Mouse (Mus musculus): ENCODE measurements around the gene Cblb.
A peak's percentile ranks its signal among the peaks of the same experiment; 100 is the strongest.

Gene Cblb

DNA sequence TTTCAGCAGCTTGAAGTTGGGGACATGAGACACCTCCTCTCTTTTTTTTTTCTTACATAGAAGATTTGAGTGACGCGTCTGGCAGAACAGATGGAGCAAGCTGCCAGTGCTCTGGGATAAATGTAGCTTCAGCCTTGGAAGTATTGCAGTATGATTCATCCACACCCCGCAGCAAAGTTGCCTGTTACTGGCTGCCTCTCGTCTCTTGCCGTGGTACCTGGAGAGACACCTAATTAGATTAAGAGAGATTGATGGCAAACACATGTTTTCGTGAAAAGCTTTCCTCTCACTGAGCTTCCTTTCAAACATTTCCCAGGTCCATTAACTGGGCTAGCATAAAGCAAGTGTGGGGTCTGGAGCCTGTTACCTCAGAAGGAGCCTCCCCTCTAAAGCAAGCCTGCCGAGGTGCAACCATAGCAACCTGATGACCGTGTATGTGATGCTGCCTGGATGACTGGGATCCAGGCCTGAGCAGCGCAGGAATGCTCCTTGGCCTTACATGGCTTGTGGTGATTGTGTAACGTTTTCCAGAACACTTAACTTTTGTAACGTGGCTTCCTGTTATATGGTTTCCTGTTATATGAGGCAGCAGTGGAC, 103.7 kb downstream of the Cblb start:
- DNase-seq = no peak

DNA sequence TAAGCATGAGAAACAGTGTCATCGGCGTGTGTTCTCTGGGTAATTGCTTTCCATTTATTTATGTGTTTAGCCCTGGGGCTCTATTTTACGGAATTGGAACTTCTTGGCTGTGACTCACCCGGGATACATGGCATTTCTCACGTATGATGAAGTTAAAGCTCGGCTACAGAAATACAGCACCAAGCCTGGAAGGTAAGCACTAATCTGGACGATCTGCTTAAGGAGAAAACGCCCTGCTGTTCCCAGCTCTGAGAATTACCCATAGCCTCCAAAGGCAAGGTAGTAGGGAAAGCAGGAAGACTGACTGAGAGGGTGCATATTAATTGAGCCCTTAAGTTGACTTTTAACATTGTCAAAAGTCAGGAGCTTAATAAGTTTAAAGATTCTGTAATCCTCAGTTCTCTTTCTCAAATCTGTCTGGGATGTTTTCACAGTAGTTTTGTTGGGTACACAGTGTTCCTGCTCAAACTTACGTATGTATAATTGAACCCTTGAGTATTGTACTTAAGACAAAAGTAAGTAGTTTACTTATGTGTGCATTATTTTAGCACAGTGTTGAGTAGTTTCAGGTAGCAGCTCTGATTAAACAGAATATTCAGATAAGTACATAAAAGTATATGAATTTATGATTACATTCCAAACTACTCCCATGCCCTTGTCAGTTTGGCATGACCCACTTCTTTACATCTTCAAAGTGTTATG, 104.8 kb downstream of the Cblb start:
- no peak for DNase-seq

DNA sequence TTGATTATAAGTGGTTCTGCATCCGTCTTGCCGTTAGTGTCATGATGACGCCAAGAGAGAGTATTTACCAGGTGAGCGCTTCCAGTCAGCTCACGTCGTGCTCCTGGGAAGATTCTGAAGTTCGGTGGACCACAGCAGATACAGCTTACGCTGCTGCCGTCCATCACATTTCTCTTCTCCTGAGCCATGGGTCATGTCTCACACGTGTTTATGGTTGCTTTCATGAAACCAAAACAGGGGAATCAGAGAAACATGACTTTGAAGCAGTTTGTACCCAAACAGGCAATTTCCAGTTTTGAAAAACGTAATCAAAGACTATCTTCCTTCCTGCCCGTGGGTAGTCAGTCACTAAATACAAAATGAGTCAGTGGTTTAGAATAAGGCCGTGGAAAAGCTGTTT, 112.1 kb downstream of the Cblb start:
- no peak for DNase-seq

DNA sequence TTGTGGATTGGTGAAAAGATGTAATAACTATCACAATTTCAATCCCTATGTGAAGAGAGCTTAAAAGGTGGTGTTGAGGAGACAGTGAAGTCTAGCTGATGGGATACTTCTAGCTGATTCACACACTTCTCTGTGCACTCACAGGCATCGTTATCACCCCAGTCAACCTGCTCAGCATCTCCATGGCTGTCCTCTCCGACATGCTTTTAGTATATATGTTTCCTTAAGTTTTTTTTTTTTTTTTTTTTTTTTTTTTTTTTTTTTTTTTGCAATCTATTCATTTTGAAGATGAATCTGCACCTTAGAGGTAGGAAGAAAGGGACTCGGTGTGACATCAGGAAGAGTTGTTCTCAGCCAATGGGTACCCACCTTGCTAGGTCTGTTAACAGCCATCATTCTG, 112.8 kb downstream of the Cblb start:
- DNase-seq = no peak

DNA sequence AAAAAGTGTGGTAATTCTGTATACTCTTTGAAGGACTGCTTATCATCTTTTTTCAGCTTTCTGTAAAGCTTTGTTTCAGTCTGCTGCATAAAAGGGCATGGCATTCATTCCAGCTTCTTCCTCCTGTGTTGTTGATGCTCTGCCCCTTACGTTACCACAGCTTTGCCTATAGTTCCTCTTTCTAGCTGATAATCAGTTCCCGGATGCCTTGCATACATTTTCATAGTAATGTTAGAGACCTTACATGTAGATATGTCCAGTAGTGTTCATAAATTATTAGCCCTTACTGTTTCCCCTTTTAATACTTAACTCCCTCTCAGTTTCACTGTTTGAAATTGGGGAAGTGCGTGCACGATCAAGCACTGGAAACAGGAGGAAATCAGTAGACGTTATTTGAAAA, 113.8 kb downstream of the Cblb start:
- DNase-seq = no peak

DNA sequence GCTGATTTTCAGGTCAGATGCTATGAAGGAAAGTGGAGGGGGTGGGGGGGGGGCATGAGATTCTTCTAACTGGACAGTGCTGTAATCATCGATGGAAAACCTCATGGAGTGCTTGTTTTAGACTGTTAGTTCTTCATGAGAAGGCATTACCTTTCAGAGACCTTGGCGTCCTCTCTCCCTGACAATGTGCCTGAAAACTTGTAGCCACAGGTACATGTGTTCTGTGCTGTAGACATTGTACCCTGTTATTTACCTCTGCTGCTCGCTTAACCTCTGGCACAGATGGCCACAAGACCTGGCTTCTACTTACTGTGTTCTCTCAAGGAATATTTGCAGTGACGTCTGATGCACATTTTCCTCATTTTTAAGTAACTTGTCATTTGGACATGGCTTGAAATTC, 114.5 kb downstream of the Cblb start:
- DNase-seq = no peak

DNA sequence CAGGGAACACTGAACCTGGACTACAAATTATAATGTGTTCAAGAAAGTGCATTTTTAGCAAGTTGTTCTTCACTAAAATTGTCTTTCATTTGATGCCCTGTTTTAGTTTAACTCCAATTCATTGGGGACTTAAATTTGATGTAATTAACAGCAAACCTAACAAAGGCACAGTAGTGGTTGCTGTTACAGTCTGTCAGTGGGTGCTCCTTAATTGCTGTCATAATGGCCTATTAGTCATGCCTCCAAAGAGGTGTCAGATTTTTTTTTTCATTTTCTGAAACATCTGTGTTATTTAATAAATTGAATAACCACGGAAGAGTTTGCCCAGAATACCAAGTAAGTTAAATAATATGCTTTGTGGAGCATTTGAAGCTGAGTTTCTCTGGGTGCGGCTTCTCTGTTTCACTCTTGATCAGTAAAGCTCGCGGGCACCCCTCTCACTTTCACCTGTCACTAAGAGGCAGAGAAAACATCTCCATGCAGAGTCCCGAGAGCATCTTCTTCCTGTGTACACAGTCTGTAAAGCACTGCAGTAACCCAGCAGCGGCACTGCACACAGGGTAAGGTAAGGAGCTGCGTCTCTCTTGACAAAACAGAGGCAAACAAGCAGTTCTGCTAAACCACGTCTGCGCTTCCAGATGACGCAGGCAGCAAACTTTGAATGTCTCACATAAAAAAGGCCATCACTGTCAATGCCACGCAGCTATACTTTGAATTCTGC, 116.1 kb downstream of the Cblb start:
- DNase-seq = no peak

DNA sequence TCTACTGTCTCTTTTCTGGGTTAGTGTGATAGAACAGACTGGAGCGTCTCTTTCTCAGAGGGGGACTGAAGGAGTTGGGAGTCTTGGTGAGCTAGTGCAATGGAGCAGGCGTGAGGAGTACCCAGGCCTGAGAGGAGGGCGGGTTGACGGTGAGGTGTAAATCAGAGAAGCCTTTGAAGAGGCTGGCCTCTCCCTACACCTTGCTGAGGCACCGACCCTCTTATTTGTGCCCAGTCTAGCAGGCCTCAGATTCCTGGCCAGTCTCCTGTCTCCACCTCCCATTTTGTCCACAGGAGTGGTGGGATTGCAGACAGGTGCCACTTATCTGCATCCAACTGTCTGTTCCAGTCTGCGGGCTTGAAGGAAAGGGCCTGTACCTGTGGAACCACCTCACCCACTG, 117.0 kb downstream of the Cblb start:
- no peak for DNase-seq

DNA sequence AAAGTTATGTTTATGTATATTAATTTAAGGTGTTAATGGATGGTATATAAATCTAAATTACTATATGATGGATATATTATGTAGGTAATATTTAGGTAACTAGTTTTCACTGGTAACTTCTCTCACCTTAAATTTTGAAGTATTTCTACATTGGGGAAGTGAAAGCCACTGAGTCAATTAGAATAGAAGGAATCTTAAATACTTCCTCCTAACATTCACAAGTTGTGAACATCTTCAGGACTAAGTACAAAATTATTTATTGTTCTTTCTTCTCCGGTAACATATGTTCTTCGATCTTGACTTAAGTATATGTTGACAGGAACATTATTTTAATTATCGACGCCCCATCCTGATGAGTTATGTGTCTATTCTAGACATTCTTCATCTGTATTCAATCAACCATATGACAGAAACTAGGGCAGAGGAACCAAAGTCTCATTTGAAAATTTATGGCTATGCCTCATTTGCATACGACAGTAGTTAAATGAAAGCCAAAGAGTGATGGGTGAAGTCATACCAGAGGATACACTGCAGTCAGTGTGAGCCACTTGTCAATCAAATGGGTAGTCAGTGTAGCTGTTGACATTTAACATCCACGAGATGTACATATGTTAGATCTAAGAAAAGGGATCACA, 118.2 kb downstream of the Cblb start:
- no peak for DNase-seq

DNA sequence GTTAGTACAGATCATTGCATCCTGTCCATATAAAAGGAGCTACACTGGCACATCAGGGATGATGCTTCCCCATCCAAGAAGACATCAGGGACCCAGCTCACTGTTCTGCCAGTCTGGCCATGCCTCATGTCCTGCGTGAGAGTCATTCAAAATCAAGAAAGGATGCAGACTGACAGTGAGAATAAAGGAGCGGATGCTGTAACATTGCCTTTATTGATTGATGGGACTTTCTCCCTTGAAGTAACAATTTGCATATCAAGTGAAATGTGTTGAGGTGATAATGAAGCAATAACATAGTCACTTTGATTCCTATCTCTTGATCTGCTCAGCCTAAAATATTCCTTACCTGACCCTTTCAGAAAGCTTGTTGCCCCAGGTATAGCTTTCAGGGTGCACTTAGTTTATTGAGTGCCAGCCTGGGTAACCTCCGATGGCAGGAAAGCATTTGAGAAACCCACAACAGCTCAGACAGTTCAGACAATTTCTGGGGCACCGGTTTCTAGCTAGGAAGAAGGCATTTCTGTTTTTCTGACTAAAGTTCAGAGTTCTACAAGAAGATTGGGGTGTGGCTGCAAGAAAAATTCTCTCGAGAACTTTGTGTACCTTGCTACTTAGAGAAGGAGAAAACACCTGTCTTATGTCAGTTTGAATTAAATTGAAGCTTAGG, 124.1 kb downstream of the Cblb start:
- no peak for DNase-seq

DNA sequence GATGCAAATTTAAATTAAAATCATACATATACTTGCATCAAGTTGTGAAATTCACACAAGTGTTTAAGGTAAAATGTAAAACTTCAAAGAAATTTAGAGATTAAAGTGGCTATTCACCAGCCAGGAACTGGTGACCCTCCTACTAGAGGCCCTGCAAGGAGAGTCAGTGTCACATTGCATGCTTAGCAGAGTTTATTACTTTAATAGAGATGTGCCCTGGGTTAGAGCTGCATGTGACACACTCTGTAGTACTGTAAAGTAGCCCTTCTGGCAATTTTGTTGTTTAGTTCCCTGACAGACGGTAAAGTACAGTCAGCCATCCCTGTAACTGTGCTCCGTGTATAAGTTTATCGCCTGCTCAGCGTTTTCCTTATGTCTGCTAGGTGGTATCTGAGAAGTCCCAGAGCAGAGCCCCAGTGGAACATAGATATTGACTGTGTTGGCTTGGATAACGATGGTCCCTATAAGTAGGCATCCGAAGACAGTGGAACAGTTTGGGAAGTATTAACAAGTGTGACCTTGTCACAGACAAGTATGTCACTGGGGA, 129.0 kb downstream of the Cblb start:
- no peak for DNase-seq

DNA sequence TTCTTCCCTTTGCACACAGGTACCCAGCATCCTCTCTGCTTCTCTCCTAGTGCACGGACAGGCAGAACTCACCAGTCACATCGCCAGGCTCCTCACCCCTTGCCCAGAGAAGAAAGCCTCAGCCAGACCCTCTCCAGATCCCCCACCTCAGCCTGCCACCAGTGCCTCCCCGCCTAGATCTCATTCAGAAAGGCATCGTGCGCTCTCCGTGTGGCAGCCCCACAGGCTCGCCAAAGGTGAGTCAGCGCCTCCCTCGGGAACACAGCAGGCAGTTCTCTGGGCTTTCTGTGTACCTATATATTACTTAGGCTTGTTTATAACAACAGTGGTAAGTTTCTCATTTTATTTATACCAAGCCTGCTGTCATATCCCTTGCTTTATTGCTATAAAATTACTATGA, 133.2 kb downstream of the Cblb start:
- no peak for DNase-seq

DNA sequence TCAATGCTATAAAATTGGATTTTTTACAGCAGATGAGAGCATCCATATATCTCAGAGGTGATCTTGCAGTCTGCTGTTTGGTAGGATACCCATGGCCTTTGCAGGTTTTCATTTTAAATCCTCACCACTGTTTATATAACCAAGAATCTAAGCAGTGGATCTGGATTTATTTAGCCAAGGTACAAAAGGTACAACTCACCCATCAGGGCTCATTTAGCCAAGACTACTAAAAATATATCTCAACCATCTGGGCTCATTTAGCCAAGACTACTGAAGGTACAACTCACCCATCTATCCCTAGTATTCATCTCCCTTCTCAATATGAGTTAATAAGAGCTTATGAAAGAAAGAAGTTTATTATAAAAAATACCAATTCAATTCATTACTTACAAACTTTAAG, 142.2 kb downstream of the Cblb start:
- DNase-seq = no peak

DNA sequence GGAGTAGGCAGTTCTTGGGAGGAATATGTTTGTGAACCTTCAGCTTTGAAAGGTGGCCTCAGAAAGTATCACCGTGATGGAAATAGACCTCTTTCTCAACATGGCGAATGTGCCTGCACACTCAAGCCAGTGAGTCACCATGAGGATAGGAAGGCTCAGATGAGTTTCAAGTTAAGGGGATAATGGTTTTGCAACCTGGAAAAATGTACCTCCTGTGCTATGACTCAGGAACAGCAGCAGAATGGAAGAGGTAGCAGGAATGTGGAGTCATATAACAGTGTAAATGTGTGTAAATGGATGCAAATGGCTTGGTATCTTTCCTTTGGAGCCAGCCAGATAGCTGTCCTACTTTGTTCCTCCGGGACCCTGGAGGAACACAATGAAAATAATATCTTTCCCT, 148.8 kb downstream of the Cblb start:
- DNase-seq = no peak

DNA sequence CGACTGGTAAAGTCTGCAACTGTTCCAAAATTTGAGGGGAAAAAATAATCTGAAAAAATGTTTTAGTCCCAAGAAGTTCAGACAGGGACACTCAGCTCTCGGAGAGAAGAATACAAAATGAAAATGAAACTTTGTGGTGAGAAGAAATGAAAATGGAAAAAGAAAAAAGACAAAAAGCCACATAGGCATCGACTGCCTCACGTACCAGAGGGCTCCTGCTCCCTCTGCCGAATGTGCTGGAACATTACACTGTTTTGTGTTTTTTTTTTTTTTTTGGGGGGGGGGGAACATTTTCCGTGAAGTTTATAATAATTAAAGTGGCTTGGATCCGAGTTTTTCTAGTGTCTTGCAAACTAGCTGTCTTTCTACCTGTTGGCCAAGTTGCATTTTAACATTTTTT, 151.0 kb downstream of the Cblb start:
- no peak for DNase-seq

DNA sequence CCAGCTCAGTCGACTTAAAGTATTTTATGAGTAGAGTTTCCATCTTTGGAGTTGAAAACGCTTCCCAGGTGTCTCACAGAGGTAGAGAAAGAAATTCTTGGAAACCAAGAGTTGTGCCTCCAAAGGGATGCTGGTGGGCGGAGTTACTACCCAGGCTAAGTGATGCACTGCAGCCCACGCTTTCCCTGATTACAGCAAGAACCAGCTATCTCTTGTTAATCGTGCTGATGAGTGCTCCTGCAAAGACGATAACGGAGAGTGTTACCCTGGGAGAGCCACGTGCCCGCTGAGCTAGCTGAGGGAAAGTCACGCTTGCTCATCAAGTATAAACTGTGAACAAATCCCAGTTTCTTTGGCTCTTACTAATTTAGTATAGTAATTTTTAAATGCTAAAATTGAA, 153.3 kb downstream of the Cblb start:
- no peak for DNase-seq

DNA sequence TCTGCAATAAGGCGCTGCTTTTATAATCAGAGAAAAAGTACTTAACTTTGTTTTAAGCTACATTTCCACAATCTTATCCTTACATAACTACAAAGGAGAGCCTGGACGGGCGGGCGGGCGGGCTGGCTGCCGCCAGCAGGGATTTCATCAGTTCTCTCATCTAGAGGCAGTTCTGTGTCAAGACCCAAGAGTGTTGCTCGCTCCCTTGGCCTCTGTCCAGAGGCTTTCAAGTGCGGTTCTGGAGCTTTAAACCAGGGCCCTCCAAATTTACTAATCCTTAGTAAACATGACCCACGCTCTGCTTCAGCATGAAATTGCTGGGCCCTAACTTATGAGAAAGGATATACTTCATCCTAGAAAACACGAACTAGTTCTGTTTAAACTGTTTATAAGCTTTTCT, 155.7 kb downstream of the Cblb start:
- DNase-seq = no peak

DNA sequence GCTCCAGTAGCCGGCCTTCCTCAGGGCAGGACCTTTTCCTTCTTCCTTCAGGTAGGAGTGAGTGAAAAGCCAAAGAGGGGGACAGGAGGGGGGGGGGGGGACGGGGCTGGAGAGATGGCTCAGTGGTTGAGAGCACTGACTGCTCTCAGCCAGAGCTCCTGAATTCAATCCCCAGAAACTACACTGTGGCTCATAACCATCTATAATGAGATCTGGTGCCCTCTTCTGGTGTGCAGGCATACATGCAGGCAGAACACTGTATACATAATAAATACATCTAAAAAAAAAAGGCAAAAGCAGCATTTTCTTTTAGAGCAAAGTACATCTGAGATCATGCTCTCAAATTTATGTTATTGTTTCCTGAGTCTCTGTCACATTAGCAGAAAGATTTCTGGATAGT, 158.1 kb downstream of the Cblb start:
- no peak for DNase-seq

DNA sequence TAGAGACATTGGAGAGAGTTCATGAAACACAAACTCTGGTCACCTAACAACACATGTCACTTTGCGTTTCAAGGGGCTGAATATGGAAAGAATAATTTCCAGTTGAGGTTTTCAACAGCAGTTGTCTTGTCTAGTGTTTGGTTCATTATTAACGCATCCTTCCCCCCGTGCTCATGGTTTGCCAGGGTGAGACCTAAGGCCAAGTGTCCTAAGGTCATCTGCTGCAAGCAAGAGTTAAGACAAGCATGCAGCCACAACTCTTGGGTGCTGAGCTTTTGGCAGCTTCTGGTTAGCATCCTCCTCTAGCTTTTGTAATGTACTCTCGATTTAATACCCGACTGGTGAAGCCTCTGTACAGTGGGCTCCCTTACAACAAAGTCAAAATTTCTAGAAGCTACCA, 159.7 kb downstream of the Cblb start:
- peak; percentile 36 to 56 for DNase-seq

DNA sequence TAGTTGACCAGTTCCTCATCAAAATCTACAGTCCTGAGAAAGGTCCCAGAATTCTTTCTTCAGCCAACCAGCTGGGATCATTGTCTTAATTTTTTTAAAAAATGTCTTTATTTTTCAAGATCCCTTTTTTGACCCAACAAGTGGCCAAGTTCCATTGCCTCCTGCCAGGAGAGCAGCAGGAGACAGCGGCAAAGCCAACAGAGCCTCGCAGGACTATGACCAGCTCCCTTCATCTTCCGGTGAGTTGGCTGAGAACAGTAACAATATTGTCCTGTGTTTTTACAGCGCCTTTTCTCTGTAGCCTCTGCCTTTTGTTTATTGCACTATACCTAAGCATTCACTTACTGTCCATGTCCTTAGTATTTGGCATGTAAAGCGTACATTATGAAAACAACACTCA, 163.0 kb downstream of the Cblb start:
- no peak for DNase-seq

DNA sequence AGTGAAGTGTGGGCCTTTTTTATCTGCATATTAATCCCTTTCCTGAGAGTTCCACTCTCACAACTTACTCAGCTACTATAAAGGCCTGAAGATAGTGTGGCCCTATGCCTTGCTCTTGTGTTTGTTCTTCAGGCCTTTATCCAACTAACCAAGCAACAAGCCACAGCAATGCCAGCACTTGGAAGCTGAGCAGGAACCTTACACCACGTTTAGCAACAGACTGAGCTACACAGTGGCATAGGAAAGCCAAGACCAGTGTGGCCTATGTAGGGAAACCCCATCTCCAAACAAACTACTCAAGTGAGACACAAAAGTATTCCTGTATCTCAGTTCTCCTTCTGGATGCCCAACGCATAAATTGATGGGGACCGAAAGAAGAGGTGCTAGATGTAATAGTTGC, 163.8 kb downstream of the Cblb start:
- no peak for DNase-seq

DNA sequence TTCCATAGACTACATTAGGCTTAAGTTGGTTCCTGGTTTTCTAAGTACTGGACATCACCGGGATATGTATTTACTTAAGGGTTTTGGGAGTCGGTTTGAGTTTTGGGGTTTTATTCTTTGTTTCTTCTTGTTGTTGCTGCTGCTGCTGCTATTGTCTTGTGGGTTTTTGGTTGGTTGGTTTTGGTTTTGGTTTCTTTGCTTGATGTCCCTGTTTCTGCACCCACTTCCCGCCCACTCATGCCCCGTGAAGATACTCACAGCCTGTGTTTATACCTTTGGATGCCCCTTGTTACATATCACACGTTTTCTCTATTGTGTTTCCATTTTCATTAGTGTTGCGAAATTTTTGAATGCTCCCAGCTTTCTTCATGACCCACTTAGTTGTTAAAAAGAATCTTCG, 169.1 kb downstream of the Cblb start:
- DNase-seq = no peak

Data from kidney, postnatal 25 days (tissue).